Mouse (Mus musculus) MEL (cell line): ENCODE results near the gene Fgfr2. TPM values are rescaled to one million over a fixed set of nuclear protein-coding genes. Genes with fewer than 3 reads are reported as not detected.

Experiments used
- DNase-seq: peaks from one replicate; pipeline ENCODE4 v3.0.0; 2011; ENCODE audit warnings: low read depth, low spot score
- H3K27ac ChIP-seq: 2 replicates; pipeline ENCODE4 v1.5.1; 2012; ENCODE audit warnings: low read depth, mild to moderate bottlenecking, control low read depth, low read length, moderate library complexity; ENCODE audit not compliant: control insufficient read depth
- H3K27me3 ChIP-seq, 2 experiments: fragments of 150-350 bp in 1 of 2; sonication (generic) in 1 of 2; 2 replicates each; pipeline ENCODE4 v1.6.1; 2012; ENCODE audit warnings: low read length in 2 of 2, mild to moderate bottlenecking in 2 of 2, improper control_type of control experiment in 1 of 2, moderate library complexity in 1 of 2; ENCODE audit not compliant: insufficient read depth in 2 of 2, control insufficient read depth in 1 of 2
- H3K36me3 ChIP-seq, 2 experiments: 2 replicates each; pipeline ENCODE4 v1.6.1; 2012 to 2014; ENCODE audit warnings: low read length in 2 of 2, improper control_type of control experiment in 1 of 2, inconsistent platforms in 1 of 2, mild to moderate bottlenecking in 1 of 2; ENCODE audit not compliant: insufficient read depth in 2 of 2, control insufficient read depth in 1 of 2
- H3K4me1 ChIP-seq, 2 experiments: fragments of 150-350 bp in 1 of 2; sonication (generic) in 1 of 2; 2 replicates each; pipeline ENCODE4 v1.6.1; 2012; ENCODE audit warnings: low read length in 2 of 2, improper control_type of control experiment in 1 of 2, mild to moderate bottlenecking in 1 of 2; ENCODE audit not compliant: insufficient read depth in 2 of 2, control insufficient read depth in 1 of 2
- H3K4me3 ChIP-seq, 2 experiments: fragments of 150-350 bp in 1 of 2; sonication (generic) in 1 of 2; 2 replicates each; pipeline ENCODE4 v1.5.1; 2012; ENCODE audit warnings: low read depth in 2 of 2, low read length in 2 of 2, mild to moderate bottlenecking in 2 of 2, moderate library complexity in 2 of 2, control low read depth in 1 of 2, improper control_type of control experiment in 1 of 2; ENCODE audit not compliant: control insufficient read depth in 1 of 2, insufficient read depth in 1 of 2
- H3K79me2 ChIP-seq: 2 replicates; pipeline ENCODE4 v1.6.1; 2012; ENCODE audit warnings: mild to moderate bottlenecking, low read length, moderate library complexity; ENCODE audit not compliant: control insufficient read depth, poor library complexity, insufficient read depth
- H3K9ac ChIP-seq: 2 replicates; pipeline ENCODE4 v1.6.1; 2012; ENCODE audit warnings: low read depth, mild to moderate bottlenecking, control low read depth, low read length, moderate library complexity; ENCODE audit not compliant: control insufficient read depth, poor library complexity, severe bottlenecking
- H3K9me3 ChIP-seq: fragments of 150-350 bp; sonication (generic); replicated peaks from 2 replicates; pipeline ENCODE4 v1.6.1; 2012; ENCODE audit warnings: mild to moderate bottlenecking, low read length, improper control_type of control experiment, moderate library complexity; ENCODE audit not compliant: insufficient read depth
- BHLHE40 ChIP-seq: IDR thresholded peaks from 2 replicates; pipeline ENCODE4 v1.6.1; 2012; ENCODE audit warnings: low read depth, mild to moderate bottlenecking, inconsistent platforms, low read length, improper control_type of control experiment, borderline replicate concordance
- CTCF ChIP-seq, 3 experiments: IDR thresholded peaks in 2 of 3; conservative IDR thresholded peaks in 1 of 3; 2 replicates each; pipeline ENCODE4 v1.5.1; 2011 to 2012; ENCODE audit warnings: low read length in 3 of 3, low read depth in 2 of 3, mild to moderate bottlenecking in 2 of 3, improper control_type of control experiment in 1 of 3, inconsistent platforms in 1 of 3, mixed read lengths in 1 of 3, moderate library complexity in 1 of 3; ENCODE audit not compliant: control insufficient read depth in 1 of 3, insufficient read depth in 1 of 3, poor library complexity in 1 of 3, severe bottlenecking in 1 of 3
- E2F4 ChIP-seq: IDR thresholded peaks from 2 replicates; pipeline ENCODE4 v1.6.1; 2011; ENCODE audit warnings: low read depth, low read length, improper control_type of control experiment, borderline replicate concordance
- ELF1 ChIP-seq: IDR thresholded peaks from 2 replicates; pipeline ENCODE4 v1.6.1; 2014; ENCODE audit warnings: low read depth, mild to moderate bottlenecking, inconsistent platforms, low read length, improper control_type of control experiment, moderate library complexity
- EP300 ChIP-seq, 2 experiments: IDR thresholded peaks; 2 replicates each; pipeline ENCODE4 v1.6.1; 2011; ENCODE audit warnings: improper control_type of control experiment in 2 of 2, low read length in 2 of 2, low read depth in 1 of 2, mild to moderate bottlenecking in 1 of 2
- ETS1 ChIP-seq: IDR thresholded peaks from 2 replicates; pipeline ENCODE4 v1.6.1; 2012; ENCODE audit warnings: low read depth, mild to moderate bottlenecking, inconsistent platforms, low read length, improper control_type of control experiment, moderate library complexity
- GABPA ChIP-seq: IDR thresholded peaks from 2 replicates; pipeline ENCODE4 v1.6.1; 2012; ENCODE audit warnings: low read depth, mild to moderate bottlenecking, inconsistent platforms, low read length, improper control_type of control experiment, moderate library complexity
- GATA1 ChIP-seq: IDR thresholded peaks from 2 replicates; pipeline ENCODE4 v1.6.1; 2011; ENCODE audit warnings: low read depth, low read length, improper control_type of control experiment
- JUND ChIP-seq: IDR thresholded peaks from 2 replicates; pipeline ENCODE4 v1.6.1; 2011; ENCODE audit warnings: low read depth, mild to moderate bottlenecking, improper control_type of control experiment, low read length
- MAFK ChIP-seq: IDR thresholded peaks from 2 replicates; pipeline ENCODE4 v1.6.1; 2011; ENCODE audit warnings: low read depth, mild to moderate bottlenecking, low read length, improper control_type of control experiment, borderline replicate concordance
- MAX ChIP-seq: IDR thresholded peaks from 2 replicates; pipeline ENCODE4 v1.6.1; 2011; ENCODE audit warnings: low read length, improper control_type of control experiment
- MAZ ChIP-seq: IDR thresholded peaks from 2 replicates; pipeline ENCODE4 v1.6.1; 2012; ENCODE audit warnings: low read depth, mild to moderate bottlenecking, inconsistent platforms, low read length, improper control_type of control experiment
- MEF2A ChIP-seq: IDR thresholded peaks from 2 replicates; pipeline ENCODE4 v1.6.1; 2014; ENCODE audit warnings: low read depth, mild to moderate bottlenecking, inconsistent platforms, low read length, improper control_type of control experiment; ENCODE audit not compliant: poor library complexity, insufficient replicate concordance, severe bottlenecking; ENCODE audit errors: extremely low read depth
- MXI1 ChIP-seq: IDR thresholded peaks from 2 replicates; pipeline ENCODE4 v1.6.1; 2011; ENCODE audit warnings: mild to moderate bottlenecking, low read depth, low read length, improper control_type of control experiment
- MYB ChIP-seq: IDR thresholded peaks from 2 replicates; pipeline ENCODE4 v1.6.1; 2011; ENCODE audit warnings: mild to moderate bottlenecking, low read depth, low read length, improper control_type of control experiment
- MYC ChIP-seq: IDR thresholded peaks from 2 replicates; pipeline ENCODE4 v1.6.1; 2011; ENCODE audit warnings: low read depth, mild to moderate bottlenecking, low read length, improper control_type of control experiment, moderate library complexity
- NRF1 ChIP-seq: IDR thresholded peaks from 2 replicates; pipeline ENCODE4 v1.6.1; 2014; ENCODE audit warnings: low read depth, mild to moderate bottlenecking, inconsistent platforms, low read length, improper control_type of control experiment, moderate library complexity; ENCODE audit not compliant: poor library complexity, insufficient read depth, severe bottlenecking
- POLR2A ChIP-seq, 2 experiments: IDR thresholded peaks; 2 replicates each; pipeline ENCODE4 v1.6.1; 2011 to 2012; ENCODE audit warnings: low read length in 2 of 2, mild to moderate bottlenecking in 2 of 2, control low read depth in 1 of 2, improper control_type of control experiment in 1 of 2, low read depth in 1 of 2, moderate library complexity in 1 of 2; ENCODE audit not compliant: control insufficient read depth in 1 of 2, insufficient read depth in 1 of 2, poor library complexity in 1 of 2
- RAD21 ChIP-seq: IDR thresholded peaks from 2 replicates; pipeline ENCODE4 v1.6.1; 2011; ENCODE audit warnings: mild to moderate bottlenecking, low read depth, low read length, improper control_type of control experiment
- RCOR1 ChIP-seq: IDR thresholded peaks from 2 replicates; pipeline ENCODE4 v1.6.1; 2012; ENCODE audit warnings: low read depth, mild to moderate bottlenecking, inconsistent platforms, low read length, improper control_type of control experiment
- SIN3A ChIP-seq: IDR thresholded peaks from 2 replicates; pipeline ENCODE4 v1.6.1; 2012; ENCODE audit warnings: low read length, improper control_type of control experiment, inconsistent platforms
- SMC3 ChIP-seq: IDR thresholded peaks from 2 replicates; pipeline ENCODE4 v1.6.1; 2011; ENCODE audit warnings: low read depth, low read length, improper control_type of control experiment
- TBP ChIP-seq: IDR thresholded peaks from 2 replicates; pipeline ENCODE4 v1.8.0; 2011; ENCODE audit warnings: low read depth, low read length, improper control_type of control experiment
- UBTF ChIP-seq: IDR thresholded peaks from 2 replicates; pipeline ENCODE4 v1.6.1; 2012; ENCODE audit warnings: low read depth, mild to moderate bottlenecking, inconsistent platforms, low read length, improper control_type of control experiment, moderate library complexity, borderline replicate concordance; ENCODE audit not compliant: insufficient read depth
- USF1 ChIP-seq: IDR thresholded peaks from 2 replicates; pipeline ENCODE4 v1.6.1; 2014; ENCODE audit warnings: low read depth, mild to moderate bottlenecking, inconsistent platforms, low read length, improper control_type of control experiment, moderate library complexity
- USF2 ChIP-seq, 2 experiments: IDR thresholded peaks; 2 replicates each; pipeline ENCODE4 v1.6.1; 2011 to 2012; ENCODE audit warnings: improper control_type of control experiment in 2 of 2, low read length in 2 of 2, borderline replicate concordance in 1 of 2, inconsistent platforms in 1 of 2, low read depth in 1 of 2, mild to moderate bottlenecking in 1 of 2; ENCODE audit not compliant: insufficient read depth in 1 of 2
- ZC3H11A ChIP-seq: IDR thresholded peaks from 2 replicates; pipeline ENCODE4 v1.6.1; 2012; ENCODE audit warnings: low read depth, mild to moderate bottlenecking, inconsistent platforms, low read length, improper control_type of control experiment
- ZKSCAN1 ChIP-seq: IDR thresholded peaks from 2 replicates; pipeline ENCODE4 v1.6.1; 2012; ENCODE audit warnings: low read depth, mild to moderate bottlenecking, inconsistent platforms, low read length, improper control_type of control experiment, moderate library complexity
- ZMIZ1 ChIP-seq: IDR thresholded peaks from 2 replicates; pipeline ENCODE4 v1.6.1; 2012; ENCODE audit warnings: low read depth, mild to moderate bottlenecking, inconsistent platforms, low read length, improper control_type of control experiment, moderate library complexity
- ZNF384 ChIP-seq: IDR thresholded peaks from 2 replicates; pipeline ENCODE4 v1.6.1; 2012; ENCODE audit warnings: low read depth, mild to moderate bottlenecking, inconsistent platforms, low read length, improper control_type of control experiment
- polyA plus RNA-seq, 2 experiments: library from polyadenylated mRNA; stranded (reverse) in 1 of 2; unstranded in 1 of 2; fragments of >175 nt in 1 of 2; fragments of >200 nt in 1 of 2; gene quantifications; 2 replicates each; pipeline versions ENCODE4 v1.2.1 to v1.2.4; 2012; ENCODE audit warnings: low replicate concordance in 2 of 2, low read depth in 1 of 2; ENCODE audit not compliant: insufficient read length in 2 of 2, insufficient read depth in 1 of 2, missing spikeins in 1 of 2
- total RNA-seq: library from RNA; depleted of rRNA; stranded (reverse); fragments of 300-350 nt; gene quantifications from 2 replicates; pipeline ENCODE4 v1.2.3, GENCODE M21; 2012

Fgfr2 gene
- total and polyA plus RNA-seq, 3 experiments = not detected

GRCm38 (mm10) chr7:133133552-133133951 lies 10.4 kb upstream of the Fgfr2 start:
- Histone ChIP-seq H3K4me3 (no peak overlapping the region), H3K27me3 (no peaks in the 10 kb centered on the region), H3K9me3 (no peaks in the 10 kb centered on the region), H3K79me2 (no peaks in the 10 kb centered on the region), H3K36me3 (no peaks in the 10 kb centered on the region), H3K4me1 (no peaks in the 10 kb centered on the region), H3K27ac (no peak overlapping the region), H3K9ac (no peak overlapping the region)
- peak; percentile 61 for DNase-seq
- TF ChIP-seq MYC (peak; percentile 74), TBP (no peak), USF2 (IDR thresholded peaks at IDR 0.05; ENCODE audit: borderline replicate concordance in 1 of 2, insufficient read depth in 1 of 2, low read depth in 1 of 2, low read length in 2 of 2) (no peak), MAX (no peak), ELF1 (no peak), SIN3A (no peak), EP300 (IDR thresholded peaks at IDR 0.05; ENCODE audit: low read depth in 1 of 2, low read length in 2 of 2) (no peak), MXI1 (no peak), NRF1 (no peak), ZC3H11A (peak; percentile 55; the same call in 1 of the 2 replicates), ETS1 (no peak), UBTF (no peak), CTCF (IDR thresholded peaks at IDR 0.05 in 2 of 3, conservative IDR thresholded peaks at IDR 0.05 in 1 of 3; ENCODE audit: control insufficient read depth in 1 of 3, insufficient read depth in 1 of 3, low read depth in 2 of 3, low read length in 3 of 3, poor library complexity in 1 of 3, severe bottlenecking in 1 of 3) (peak; percentile 52 to 69 (median 63); a peak in 5 of 6 replicates), MAFK (no peak), ZMIZ1 (no peak), POLR2A (IDR thresholded peaks at IDR 0.05; ENCODE audit: control insufficient read depth in 1 of 2, insufficient read depth in 1 of 2, low read depth in 1 of 2, low read length in 2 of 2, poor library complexity in 1 of 2) (no peak), GATA1 (no peak), RAD21 (peak; percentile 49), RCOR1 (no peak), MYB (no peak), ZKSCAN1 (no peak), BHLHE40 (no peak), E2F4 (no peak), JUND (no peak), ZNF384 (no peak), MAZ (no peak), USF1 (no peak), GABPA (no peak), SMC3 (peak; percentile 69), MEF2A (no peak)
